Mouse (Mus musculus): Measurements from ENCODE around the gene Anxa1. TPM values are rescaled to one million over a fixed set of nuclear protein-coding genes. Genes with fewer than 3 reads are reported as not detected.

Anxa1 gene
- total RNA-seq, 1 experiment from 2014 or later: 525 TPM

Other genes with a start within 250 kb of the Anxa1 start
- 29.0 and 76.0 TPM in 2 replicates for gene Aldh1a1, start 101.8 kb upstream of the Anxa1 start, total RNA-seq (2017)

Measured in hematopoietic stem cell, adult 5-6 weeks (primary cell).